Mouse (Mus musculus) stomach, postnatal 0 days (tissue): ENCODE measurements around the gene Tbcd. TPM values are rescaled to one million over a fixed set of nuclear protein-coding genes. Genes with fewer than 3 reads are reported as not detected.

Experiments used
- ATAC-seq: fragments of 200-750 bp; cut with Nextera tagmentation; 2 replicates; pipeline ENCODE4 v1.8.0; 2017; ENCODE audit not compliant: low FRiP score, low TSS enrichment
- DNase-seq: peaks from one replicate; pipeline ENCODE4 v3.0.0-alpha.2; 2016; ENCODE audit warnings: low spot score
- H3K27ac ChIP-seq: fragments of 300-500 bp; sonication (generic); replicated peaks from 2 replicates; pipeline ENCODE4 v1.5.1; 2014; ENCODE audit warnings: mild to moderate bottlenecking, control low read depth
- H3K27me3 ChIP-seq: fragments of 300-500 bp; sonication (generic); 2 replicates; pipeline ENCODE4 v1.6.1; 2014; ENCODE audit warnings: low read length; ENCODE audit not compliant: control insufficient read depth, insufficient read depth
- H3K36me3 ChIP-seq: fragments of 300-500 bp; sonication (generic); 2 replicates; pipeline ENCODE4 v1.6.1; 2014; ENCODE audit warnings: low read length, mixed read lengths; ENCODE audit not compliant: control insufficient read depth, insufficient read depth
- H3K4me1 ChIP-seq: fragments of 300-500 bp; sonication (generic); replicated peaks from 2 replicates; pipeline ENCODE4 v1.6.1; 2014; ENCODE audit warnings: antibody characterized with exemption; ENCODE audit not compliant: control insufficient read depth, insufficient read depth
- H3K4me2 ChIP-seq: fragments of 300-500 bp; sonication (generic); replicated peaks from 2 replicates; pipeline ENCODE4 v1.6.1; 2014; ENCODE audit warnings: low read depth, mild to moderate bottlenecking, control low read depth, moderate library complexity
- H3K4me3 ChIP-seq: fragments of 300-500 bp; sonication (generic); 2 replicates; pipeline ENCODE4 v1.5.1; 2014; ENCODE audit warnings: low read depth, low read length, control low read depth
- H3K9ac ChIP-seq: fragments of 300-500 bp; sonication (generic); 2 replicates; pipeline ENCODE4 v1.6.1; 2014; ENCODE audit warnings: mild to moderate bottlenecking, low read length, control low read depth, mixed read lengths
- H3K9me3 ChIP-seq: fragments of 300-500 bp; sonication (generic); 2 replicates; pipeline ENCODE4 v1.6.1; 2016; ENCODE audit warnings: low read length; ENCODE audit not compliant: control insufficient read depth
- CTCF ChIP-seq: IDR thresholded peaks from 2 replicates; pipeline ENCODE4 v1.5.1; 2016; ENCODE audit warnings: antibody characterized with exemption, low read depth, mild to moderate bottlenecking, moderate library complexity
- EP300 ChIP-seq: optimal IDR thresholded peaks from 2 replicates; pipeline ENCODE3; 2016; ENCODE audit warnings: antibody characterized with exemption
- WGBS: fragments of 180-500 bp; shearing (Covaris S2); extraction: QIAGEN DNeasy Blood & Tissue Kit; methylation state at CpG from one replicate; pipeline ENCODE4 v1.1.7; 2014; 5-methylcytosine and 5-hydroxymethylcytosine counted together
- polyA plus RNA-seq: library from polyadenylated mRNA; unstranded; fragments of >200 nt; fragmentation: Nextera tagmentation; extraction: Ambion mirVana; gene quantifications from 2 replicates; pipeline ENCODE4 v1.2.1, GENCODE M21; 2015

Tbcd gene
- polyA plus RNA-seq, 1 experiment from 2014 or later = 36.8 TPM

DNA sequence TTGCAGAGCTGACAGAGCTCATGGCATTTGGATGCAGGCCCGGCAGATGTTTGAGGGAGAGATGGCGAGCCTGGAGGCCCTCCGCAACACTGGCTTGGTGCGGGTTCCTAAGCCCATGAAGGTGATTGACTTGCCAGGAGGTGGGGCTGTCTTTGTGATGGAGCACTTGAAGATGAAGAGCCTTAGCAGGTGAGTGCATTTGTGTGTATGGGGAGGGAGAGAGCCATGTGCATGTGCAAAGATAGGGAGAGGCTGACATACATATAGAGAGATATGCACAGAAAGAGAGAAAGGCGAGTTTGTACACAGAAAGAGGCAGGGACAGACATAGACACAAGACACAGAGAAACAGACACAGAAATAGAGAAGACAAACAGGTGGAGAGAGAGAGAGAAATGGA lies 14.5 kb upstream of the Tbcd start:
- Histone ChIP-seq H3K36me3 (no peaks in the 10 kb centered on the region), H3K9ac (no peak overlapping the region), H3K27me3 (no peaks in the 10 kb centered on the region), H3K27ac (no peak overlapping the region), H3K4me2 (no peak overlapping the region), H3K4me3 (no peak overlapping the region), H3K4me1 (no peaks in the 10 kb centered on the region; the same call in 1 of the 2 replicates), H3K9me3 (no peaks in the 10 kb centered on the region)
- DNase-seq (no peak), ATAC-seq (no peak)
- TF ChIP-seq EP300 (no peak), CTCF (no peak)
- WGBS = 74% methylated on average over 5 of the region's 5 CpGs

DNA sequence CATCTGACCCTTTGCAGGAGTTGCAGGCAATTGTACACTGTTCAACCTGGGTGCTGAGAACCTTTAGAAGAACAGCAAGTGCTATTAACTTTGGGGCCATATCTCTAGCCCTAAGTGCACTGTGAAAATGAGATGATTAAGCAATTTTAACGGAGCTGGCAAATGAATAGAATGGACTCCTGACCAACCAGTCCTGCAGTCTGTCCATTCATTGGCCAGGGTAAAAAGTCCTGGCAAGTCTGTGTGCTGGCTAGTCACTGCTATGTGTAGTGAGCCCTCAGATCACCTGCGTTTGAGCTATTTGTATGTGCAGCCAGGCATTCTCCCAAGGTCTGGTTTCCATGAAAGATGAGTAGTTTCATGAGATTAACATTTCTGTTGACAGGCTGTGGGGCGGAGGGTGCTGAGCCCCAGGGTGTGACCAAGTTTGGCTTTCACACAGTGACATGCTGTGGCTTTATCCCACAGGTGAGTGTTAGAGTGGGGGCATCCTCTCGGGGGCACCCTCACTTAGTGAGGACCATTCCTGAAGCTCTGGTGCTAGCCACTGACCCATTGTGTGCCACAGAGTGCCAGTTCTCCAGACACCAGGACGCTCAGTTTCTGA lies 12.0 kb upstream of the Tbcd start:
- WGBS = 59% methylated on average over 5 of the region's 5 CpGs
- H3K4me2 ChIP-seq = no peak overlapping the region
- H3K4me3 ChIP-seq = no peak overlapping the region
- H3K9me3 ChIP-seq = no peaks in the 10 kb centered on the region
- H3K9ac ChIP-seq = no peak overlapping the region
- no peaks in the 10 kb centered on the region for H3K27me3 ChIP-seq
- ATAC-seq (no peak), DNase-seq (no peak)
- no peak overlapping the region for H3K27ac ChIP-seq
- H3K4me1 ChIP-seq = no peaks in the 10 kb centered on the region
- no peaks in the 10 kb centered on the region for H3K36me3 ChIP-seq
- TF ChIP-seq EP300 = no peak
- TF ChIP-seq CTCF = no peak

DNA sequence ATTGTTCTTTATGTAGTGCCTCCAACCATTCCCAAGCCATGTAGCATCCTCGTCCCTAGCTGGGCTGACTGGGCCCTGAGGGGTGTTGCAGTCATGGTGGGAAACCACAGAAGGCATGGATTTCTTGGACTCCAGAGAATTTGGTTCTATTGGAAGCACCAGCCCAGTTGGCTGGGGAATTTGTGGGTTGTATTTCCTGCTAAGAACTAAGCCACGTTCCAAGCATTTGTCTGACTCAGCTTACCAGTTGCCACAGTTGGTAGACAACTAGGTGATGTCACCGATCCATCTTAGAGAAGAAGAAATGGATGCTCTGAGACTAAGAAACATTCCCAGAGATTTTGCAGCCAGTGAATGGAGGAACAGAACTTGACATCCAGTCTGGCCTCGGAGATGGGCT lies 10.1 kb upstream of the Tbcd start:
- H3K4me3 ChIP-seq = no peak overlapping the region
- no peaks in the 10 kb centered on the region for H3K36me3 ChIP-seq
- no peak overlapping the region for H3K4me2 ChIP-seq
- no peak for TF ChIP-seq EP300
- no peak for TF ChIP-seq CTCF
- H3K9me3 ChIP-seq = no peaks in the 10 kb centered on the region
- ATAC-seq (no peak), DNase-seq (no peak)
- H3K4me1 ChIP-seq = no peaks in the 10 kb centered on the region
- no peak overlapping the region for H3K27ac ChIP-seq
- no peaks in the 10 kb centered on the region for H3K27me3 ChIP-seq
- WGBS = 91% methylated on average over 4 of the region's 4 CpGs
- H3K9ac ChIP-seq = no peak overlapping the region

DNA sequence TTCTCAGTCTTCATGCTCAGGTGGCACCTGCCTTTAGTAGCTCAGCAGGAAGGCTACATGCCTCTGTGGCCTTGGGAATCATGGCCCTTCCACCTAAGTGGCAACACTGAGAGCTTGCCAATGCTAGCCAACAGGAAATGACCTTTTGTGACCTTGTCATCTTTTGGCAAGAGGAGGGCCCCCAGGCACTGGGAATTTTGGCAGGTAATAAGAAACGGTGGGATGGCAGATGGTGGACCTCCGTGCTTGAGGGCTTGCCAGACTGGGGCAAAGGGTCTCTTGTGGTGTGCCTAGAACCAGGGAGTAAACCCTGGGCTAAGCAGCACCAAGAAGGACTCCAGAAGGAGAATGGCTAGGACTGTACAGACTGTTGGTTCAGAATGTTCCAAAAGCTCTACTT lies 9.7 kb upstream of the Tbcd start:
- Histone ChIP-seq H3K27ac (no peak overlapping the region), H3K4me1 (no peaks in the 10 kb centered on the region), H3K9me3 (no peaks in the 10 kb centered on the region), H3K4me2 (no peak overlapping the region), H3K4me3 (no peak overlapping the region), H3K27me3 (no peaks in the 10 kb centered on the region), H3K36me3 (no peaks in the 10 kb centered on the region), H3K9ac (no peak overlapping the region)
- ATAC-seq = no peak
- no peak for DNase-seq
- WGBS = 57% methylated on average over 2 of the region's 2 CpGs
- TF ChIP-seq CTCF = no peak
- no peak for TF ChIP-seq EP300

DNA sequence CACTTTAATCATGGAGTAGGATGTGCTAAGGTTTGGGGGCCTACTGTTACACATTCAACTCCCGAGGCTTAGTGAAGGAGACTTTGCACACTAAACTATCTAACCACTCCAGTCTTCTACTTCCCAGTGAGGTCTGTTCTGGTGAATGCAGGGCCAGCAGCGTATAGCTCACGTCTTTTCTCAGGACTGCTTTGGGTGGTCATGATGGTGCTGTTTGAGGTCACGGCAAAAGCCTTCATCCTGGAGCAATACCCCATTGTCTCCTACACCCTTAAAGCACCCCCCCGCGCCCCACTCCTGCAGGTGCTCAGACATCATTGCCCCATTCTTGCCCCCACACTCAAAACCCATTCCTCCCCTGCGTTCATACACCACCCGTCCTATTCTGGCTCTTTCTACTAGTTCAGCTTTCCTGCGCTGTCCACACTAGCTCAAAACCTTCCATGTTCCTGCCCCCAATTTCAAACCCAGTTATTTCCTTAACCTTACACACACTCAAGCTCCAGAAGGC lies 478 bp upstream of the Tbcd start:
- H3K27ac ChIP-seq = no peak overlapping the region; the same call in 1 of the 2 replicates
- DNase-seq (no peak), ATAC-seq (0 out of 2 replicates have a peak, but pooled peaks have one; percentile 6)
- no peaks in the 10 kb centered on the region for H3K36me3 ChIP-seq
- no peak overlapping the region for H3K9ac ChIP-seq
- H3K9me3 ChIP-seq = no peaks in the 10 kb centered on the region
- peak overlapping the region; percentile 71 for H3K4me3 ChIP-seq
- no peak for TF ChIP-seq EP300
- TF ChIP-seq CTCF = no peak
- 25% methylated on average over 9 of the region's 9 CpGs for WGBS
- no peaks in the 10 kb centered on the region for H3K27me3 ChIP-seq
- H3K4me1 ChIP-seq = 0 out of 2 replicates have a peak, but pooled peaks cover 2% of the 10 kb centered on the region
- peak overlapping the region; percentile 73 for H3K4me2 ChIP-seq

DNA sequence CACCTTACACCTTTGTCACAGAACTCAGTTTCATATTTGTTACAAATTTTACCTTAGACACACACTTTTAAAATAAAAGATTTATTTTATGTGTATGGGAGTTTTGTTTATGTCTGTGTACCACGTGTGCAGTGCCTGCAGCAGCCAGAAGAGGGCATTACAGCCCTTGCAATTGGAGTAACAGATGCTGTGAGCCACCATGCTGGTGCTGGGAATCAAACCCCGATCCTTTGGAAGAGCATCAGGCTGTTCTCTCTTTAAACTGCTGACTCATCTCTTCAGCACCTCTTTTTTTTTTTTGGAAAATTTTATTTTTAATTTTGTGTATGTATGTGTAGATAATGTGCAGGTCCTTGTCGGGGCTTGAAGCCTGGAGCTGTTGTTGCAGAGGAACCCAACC lies 6.1 kb downstream of the Tbcd start:
- ATAC-seq (no peak), DNase-seq (no peak)
- peaks cover 7% of the 10 kb centered on the region; the same call in 1 of the 2 replicates for H3K36me3 ChIP-seq
- H3K4me3 ChIP-seq = no peak overlapping the region
- no peak overlapping the region for H3K4me2 ChIP-seq
- 94% methylated on average over 3 of the region's 3 CpGs for WGBS
- no peaks in the 10 kb centered on the region for H3K27me3 ChIP-seq
- peak; percentile 26 for TF ChIP-seq CTCF
- no peak for TF ChIP-seq EP300
- H3K9me3 ChIP-seq = no peaks in the 10 kb centered on the region
- H3K9ac ChIP-seq = no peak overlapping the region
- H3K27ac ChIP-seq = no peak overlapping the region
- H3K4me1 ChIP-seq = no peaks in the 10 kb centered on the region
